8 mouse cellular contexts compared by ENCODE assay signal in the genomic region with DNA sequence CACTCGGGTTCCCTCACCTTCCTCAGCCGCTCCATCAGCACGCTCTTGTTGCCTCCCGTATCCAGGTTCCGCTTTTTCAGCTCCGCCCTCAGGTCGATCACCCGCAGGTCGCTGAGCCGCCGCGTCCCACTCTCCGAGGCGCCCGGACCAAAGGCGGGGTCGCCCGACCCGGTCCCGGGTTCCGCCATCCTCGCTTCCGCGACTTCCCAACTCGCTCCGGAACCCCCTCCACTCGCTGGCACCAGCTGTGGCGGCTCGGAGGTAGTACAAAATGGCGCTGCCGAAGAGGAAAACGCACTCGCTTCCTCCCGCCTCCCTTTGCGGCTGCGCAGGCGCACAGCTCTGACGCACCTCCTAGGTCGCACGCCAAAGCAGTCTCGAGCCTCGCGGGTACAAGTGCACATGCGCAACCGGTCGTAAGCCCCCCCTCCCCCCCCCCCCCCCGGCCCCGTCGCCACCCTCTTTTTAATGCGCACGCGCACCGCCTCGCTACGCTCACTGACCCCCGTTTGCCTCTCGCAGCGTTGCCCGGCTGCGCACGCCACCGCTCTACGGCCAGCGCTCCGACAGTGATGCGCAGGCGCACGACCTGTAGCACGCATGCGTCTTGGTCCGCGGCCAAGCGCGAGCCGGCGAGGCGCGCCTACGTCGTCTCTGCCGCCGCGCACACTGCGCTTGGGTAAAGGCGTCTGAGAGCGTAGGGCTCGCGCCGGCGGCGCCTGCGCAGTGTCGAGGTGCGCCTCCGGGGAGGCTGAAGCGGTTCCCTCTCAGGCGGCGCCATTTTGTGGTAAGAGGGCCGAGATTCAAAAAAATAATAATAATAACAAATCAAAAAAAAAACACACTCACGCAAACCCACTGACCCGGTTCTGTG. TPM values are rescaled to one million over a fixed set of nuclear protein-coding genes. Genes with fewer than 3 reads are reported as not detected.
DNase-seq lines count a peak whose midpoint lies in the region; ATAC-seq and TF ChIP-seq lines count a peak whose summit lies in the region.

A gene (minus strand): TSS at position 329 of the 874 bp plus-strand sequence.
A gene (plus strand): TSS at position 569 of the 874 bp plus-strand sequence.

- DNase-seq in 416B (ENCODE audit: low read depth), result peak; percentile 99
- peak; percentile 98 for DNase-seq in heart, adult 8-10 months (ENCODE audit: low spot score)
- DNase-seq in kidney, adult 9 months, result peak; percentile 99
- DNase-seq in limb, embryonic 14.5 days (ENCODE audit: low spot score), result peak; percentile 98
- peak; percentile 100 for DNase-seq in midbrain, postnatal 0 days (ENCODE audit: low spot score)
- DNase-seq in spleen, postnatal 14 days (ENCODE audit: low spot score in 2 of 2), result peak; percentile 98 to 99

- peak within 1 kb of the TSS; percentile 80 for H3K4me2 ChIP-seq in embryonic facial prominence, embryonic 15.5 days (replicated peaks)
- peak within 1 kb of the TSS; percentile 89 for H3K4me2 ChIP-seq in limb, embryonic 14.5 days (replicated peaks; ENCODE audit: low read depth, low read length, severe bottlenecking)
- peak within 1 kb of the TSS; percentile 76 for H3K4me2 ChIP-seq in midbrain, postnatal 0 days (ENCODE audit: low read depth, low read length, poor library complexity, severe bottlenecking)

- peak within 1 kb of the TSS; percentile 92 for H3K4me3 ChIP-seq in bone marrow, adult 2 months (replicated peaks; ENCODE audit: control insufficient read depth, low read depth, low read length)
- H3K4me3 ChIP-seq in embryonic facial prominence, embryonic 15.5 days (replicated peaks), result peak within 1 kb of the TSS; percentile 93
- H3K4me3 ChIP-seq in limb, embryonic 14.5 days (replicated peaks; ENCODE audit: low read length), result peak within 1 kb of the TSS; percentile 86
- peak within 1 kb of the TSS; percentile 68 for H3K4me3 ChIP-seq in midbrain, postnatal 0 days (ENCODE audit: low read depth, low read length)

- under 1% methylated on average over 98 of the region's 101 CpGs for WGBS in bone marrow, adult 2 months
- WGBS in embryonic facial prominence, embryonic 15.5 days, result under 1% methylated on average over 95 of the region's 101 CpGs
- WGBS in limb, embryonic 14.5 days, result under 1% methylated on average over 52 of the region's 101 CpGs
- under 1% methylated on average over 79 of the region's 101 CpGs for WGBS in midbrain, postnatal 0 days

- TF ChIP-seq POLR2A in bone marrow, adult 2 months (IDR thresholded peaks at IDR 0.05; ENCODE audit: borderline replicate concordance, control insufficient read depth, low read depth, low read length), result peak; percentile 81; the same call in 1 of the 2 replicates
- peak; percentile 68; the same call in 1 of the 2 replicates for TF ChIP-seq POLR2A in limb, embryonic 14.5 days (IDR thresholded peaks at IDR 0.05; ENCODE audit: borderline replicate concordance, extremely low read depth, insufficient read depth, insufficient read length)

- H3K9ac ChIP-seq in embryonic facial prominence, embryonic 15.5 days, result peak within 1 kb of the TSS; percentile 88
- peak within 1 kb of the TSS; percentile 90 for H3K9ac ChIP-seq in limb, embryonic 14.5 days (ENCODE audit: low read depth, low read length, severe bottlenecking)
- peak within 1 kb of the TSS; percentile 82 for H3K9ac ChIP-seq in midbrain, postnatal 0 days (replicated peaks; ENCODE audit: low read length, poor library complexity, severe bottlenecking)

- H3K27ac ChIP-seq in bone marrow, adult 2 months (ENCODE audit: control insufficient read depth, insufficient read depth, low read depth, low read length, poor library complexity), result peak within 1 kb of the TSS; percentile 98
- peak within 1 kb of the TSS; percentile 97 for H3K27ac ChIP-seq in embryonic facial prominence, embryonic 15.5 days (replicated peaks)
- H3K27ac ChIP-seq in limb, embryonic 14.5 days (replicated peaks; ENCODE audit: low read depth, low read length), result peak within 1 kb of the TSS; percentile 91
- H3K27ac ChIP-seq in midbrain, postnatal 0 days (ENCODE audit: low read depth, low read length), result peak within 1 kb of the TSS; percentile 87

- H3K4me1 ChIP-seq in bone marrow, adult 2 months (ENCODE audit: control insufficient read depth, insufficient read depth, low read length), result peaks cover 5% of the 10 kb centered on the region; the same call in 1 of the 2 replicates
- H3K4me1 ChIP-seq in embryonic facial prominence, embryonic 15.5 days, result peaks cover 64% of the 10 kb centered on the region
- H3K4me1 ChIP-seq in limb, embryonic 14.5 days (ENCODE audit: control insufficient read depth, insufficient read depth, low read length), result peaks cover 27% of the 10 kb centered on the region
- peaks cover 26% of the 10 kb centered on the region for H3K4me1 ChIP-seq in midbrain, postnatal 0 days (ENCODE audit: insufficient read depth, low read length)

- no peaks in the 10 kb centered on the region for H3K27me3 ChIP-seq in embryonic facial prominence, embryonic 15.5 days
- H3K27me3 ChIP-seq in limb, embryonic 14.5 days (ENCODE audit: control insufficient read depth, insufficient read depth, low read length), result no peaks in the 10 kb centered on the region
- no peaks in the 10 kb centered on the region for H3K27me3 ChIP-seq in midbrain, postnatal 0 days (ENCODE audit: insufficient read depth, low read length)

- peak; percentile 97 for ATAC-seq in embryonic facial prominence, embryonic 15.5 days (ENCODE audit: insufficient number of reproducible peaks, low FRiP score, low TSS enrichment, low read depth)
- peak; percentile 93 for ATAC-seq in limb, embryonic 14.5 days (ENCODE audit: low FRiP score, low read depth)
- peak; percentile 95 for ATAC-seq in midbrain, postnatal 0 days (ENCODE audit: low FRiP score)

- peaks cover 64% of the 10 kb centered on the region for H3K36me3 ChIP-seq in embryonic facial prominence, embryonic 15.5 days
- peaks cover 68% of the 10 kb centered on the region for H3K36me3 ChIP-seq in limb, embryonic 14.5 days (ENCODE audit: control insufficient read depth, insufficient read depth, low read length)
- peaks cover 27% of the 10 kb centered on the region for H3K36me3 ChIP-seq in midbrain, postnatal 0 days (ENCODE audit: insufficient read depth, low read length)

- TF ChIP-seq CTCF in bone marrow, adult 2 months (IDR thresholded peaks at IDR 0.05; ENCODE audit: control insufficient read depth, insufficient read depth, low read length), result peak; percentile 2; the same call in 1 of the 2 replicates
- TF ChIP-seq CTCF in midbrain, postnatal 0 days (IDR thresholded peaks at IDR 0.05), result peak; percentile 49

- no peaks in the 10 kb centered on the region for H3K9me3 ChIP-seq in embryonic facial prominence, embryonic 15.5 days (replicated peaks)
- no peaks in the 10 kb centered on the region for H3K9me3 ChIP-seq in limb, embryonic 14.5 days (ENCODE audit: control insufficient read depth, low read length)
- H3K9me3 ChIP-seq in midbrain, postnatal 0 days (ENCODE audit: low read length), result no peaks in the 10 kb centered on the region

RNA-seq across cellular contexts. Expression of the first gene that starts in this region (rescaled TPM):
- 251 and 400 TPM in 2 replicates for polyA plus RNA-seq in bone marrow, adult 2 months (2011; ENCODE audit: insufficient read depth, insufficient read length, low replicate concordance, missing spikeins)
- polyA plus RNA-seq in embryonic facial prominence, embryonic 15.5 days (2015; fragmentation: Nextera tagmentation; extraction: Ambion mirVana), result 87.5 and 98.4 TPM in 2 replicates
- 10 to 100 TPM; 36.9 to 48.4 (median 41.5) TPM for total RNA-seq in heart, adult 8-10 months (2022)
- 99.9 and 133 TPM in 2 replicates for polyA plus RNA-seq in limb, embryonic 14.5 days (2012; rRNA removed)
- 52.1 and 66.3 TPM in 2 replicates for polyA plus RNA-seq in limb, embryonic 14.5 days (2014; fragmentation: Nextera tagmentation; extraction: Ambion mirVana)
- 30.7 and 45.2 TPM in 2 replicates for total RNA-seq in midbrain, postnatal 0 days (2014; rRNA removed)
- polyA plus RNA-seq in midbrain, postnatal 0 days (2015; fragmentation: Nextera tagmentation; extraction: Ambion mirVana), result 42.1 and 48.9 TPM in 2 replicates

RNA-seq across cellular contexts. Expression of the second gene that starts in this region (rescaled TPM):
- 94.9 and 178 TPM in 2 replicates for polyA plus RNA-seq in bone marrow, adult 2 months (2011; ENCODE audit: insufficient read depth, insufficient read length, low replicate concordance, missing spikeins)
- polyA plus RNA-seq in embryonic facial prominence, embryonic 15.5 days (2015; fragmentation: Nextera tagmentation; extraction: Ambion mirVana), result 101 and 109 TPM in 2 replicates
- 10 to 100 TPM; 55.6 to 70.7 (median 66.7) TPM for total RNA-seq in heart, adult 8-10 months (2022)
- polyA plus RNA-seq in limb, embryonic 14.5 days (2012; rRNA removed), result 157 and 169 TPM in 2 replicates
- 71.8 and 83.6 TPM in 2 replicates for polyA plus RNA-seq in limb, embryonic 14.5 days (2014; fragmentation: Nextera tagmentation; extraction: Ambion mirVana)
- 56.1 and 56.4 TPM in 2 replicates for total RNA-seq in midbrain, postnatal 0 days (2014; rRNA removed)
- 79.1 and 95.9 TPM in 2 replicates for polyA plus RNA-seq in midbrain, postnatal 0 days (2015; fragmentation: Nextera tagmentation; extraction: Ambion mirVana)

Comparison
In these comparisons a context has a peak if more than half of its experiments do, and no peak if none do; other contexts are left out.
1. Peak in every context shown above with its lines: DNase-seq, ATAC-seq, H3K4me3 ChIP-seq and H3K27ac ChIP-seq.